Comparison of ENCODE assay signal across 13 mouse cellular contexts in the genomic region with DNA sequence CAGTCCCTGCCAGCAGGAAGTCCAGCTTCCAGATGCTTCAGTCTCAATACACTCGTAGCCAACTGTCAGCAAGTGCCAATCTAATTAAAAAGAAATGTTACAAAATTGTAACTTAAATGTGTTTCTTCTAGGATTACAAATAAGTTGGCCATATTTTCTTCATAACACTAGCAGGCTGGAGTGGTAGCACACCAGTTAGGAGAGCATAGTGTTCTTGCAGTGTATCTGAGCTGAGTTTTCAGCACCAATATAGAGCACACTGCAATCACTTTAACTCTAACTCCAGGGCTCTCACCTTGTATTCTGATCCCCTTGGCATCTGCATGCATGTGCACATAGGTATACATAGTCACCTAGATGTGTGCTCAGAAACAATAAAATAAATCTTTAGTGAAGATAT.
"Had no signal": no experiment of that assay in that cellular context is flagged by ENCODE, and none has a peak within 500 bp of the region (broad histone marks: within the 10 kb centered on the region; RNA-seq: fewer than 3 reads in every experiment).

No protein-coding gene starts in this region.

- H3K27me3 ChIP-seq: liver, embryonic 13.5 days; midbrain, embryonic 15.5 days; neural tube, embryonic 13.5 days had no signal

- H3K36me3 ChIP-seq: liver, embryonic 13.5 days; midbrain, embryonic 15.5 days; neural tube, embryonic 13.5 days had no signal

- H3K4me3 ChIP-seq: liver, embryonic 13.5 days; midbrain, embryonic 15.5 days; myocyte; neural tube, embryonic 13.5 days had no signal

- H3K4me2 ChIP-seq: liver, embryonic 13.5 days; midbrain, embryonic 11.5 days; midbrain, embryonic 15.5 days; neural tube, embryonic 13.5 days had no signal

- H3K9ac ChIP-seq: liver, embryonic 13.5 days; midbrain, embryonic 15.5 days; neural tube, embryonic 13.5 days had no signal

- ATAC-seq: midbrain, embryonic 15.5 days had no signal

- H3K4me1 ChIP-seq: liver, embryonic 13.5 days; midbrain, embryonic 15.5 days; neural tube, embryonic 13.5 days had no signal

- H3K27ac ChIP-seq: liver, embryonic 13.5 days; midbrain, embryonic 15.5 days; neural tube, embryonic 13.5 days; stomach, postnatal 0 days had no signal

- H3K9me3 ChIP-seq: liver, embryonic 13.5 days; midbrain, embryonic 15.5 days; neural tube, embryonic 13.5 days had no signal

- DNase-seq: kidney, adult 9 months; kidney, postnatal 14 days; kidney, postnatal 4 days; liver, embryonic 13.5 days; lung, adult 2 months; lung, postnatal 14 days; lung, postnatal 4 days; thymus, postnatal 25 days had no signal
